Mouse (Mus musculus): ENCODE measurements around the gene Sumf2.

Sumf2 gene

GRCm38 (mm10) chr5:129908242-129908965, 61.6 kb downstream of the Sumf2 start, which contains the start of gene Nupr1l:
Gene Nupr1l (plus strand): TSS chr5:129908540.
- peak; percentile 85 for DNase-seq

DNA sequence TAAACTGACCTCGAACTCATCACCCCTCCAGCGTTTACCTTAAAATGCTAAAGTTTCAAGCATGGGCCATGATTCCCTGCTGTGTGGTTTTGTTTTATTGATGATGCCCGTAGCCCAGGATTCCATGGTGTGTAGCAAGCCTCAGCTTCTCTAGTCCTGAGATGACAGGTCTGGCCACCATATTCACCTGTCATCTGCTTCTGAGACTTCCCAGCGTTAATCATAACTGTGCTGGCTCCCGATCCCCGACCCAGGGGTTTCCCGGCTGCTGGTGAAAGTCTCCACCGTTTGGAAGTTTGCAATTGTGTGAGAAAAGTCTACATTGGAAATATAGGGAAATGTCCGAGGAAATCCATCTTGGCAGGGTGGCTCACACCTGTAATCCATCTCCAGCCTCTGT, 62.4 kb downstream of the Sumf2 start:
- peak; percentile 16 for DNase-seq

DNA sequence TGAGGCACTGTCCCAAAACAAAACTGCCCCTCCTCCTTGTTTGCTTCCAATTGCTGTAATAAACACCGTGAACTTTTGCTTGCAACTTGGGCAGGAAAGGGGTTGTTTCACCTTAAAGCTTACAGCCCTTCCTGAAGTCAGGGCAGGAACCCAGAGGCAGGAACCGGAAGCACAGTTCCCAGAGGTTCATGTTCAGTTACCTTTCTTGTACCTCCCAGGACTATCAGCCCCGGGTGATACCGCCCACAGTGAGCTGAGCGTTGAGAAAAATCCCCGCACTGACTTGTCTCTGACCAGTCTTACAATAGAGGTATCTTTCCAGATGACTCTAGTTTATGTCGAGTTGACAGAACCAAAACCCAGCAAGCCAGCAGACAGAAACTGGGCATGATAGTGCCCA, 62.8 kb downstream of the Sumf2 start:
- DNase-seq = no peak

All from cerebellum, adult 9-11 months (tissue).